Comparison of ENCODE assay signal across 13 mouse cellular contexts in the genomic region with DNA sequence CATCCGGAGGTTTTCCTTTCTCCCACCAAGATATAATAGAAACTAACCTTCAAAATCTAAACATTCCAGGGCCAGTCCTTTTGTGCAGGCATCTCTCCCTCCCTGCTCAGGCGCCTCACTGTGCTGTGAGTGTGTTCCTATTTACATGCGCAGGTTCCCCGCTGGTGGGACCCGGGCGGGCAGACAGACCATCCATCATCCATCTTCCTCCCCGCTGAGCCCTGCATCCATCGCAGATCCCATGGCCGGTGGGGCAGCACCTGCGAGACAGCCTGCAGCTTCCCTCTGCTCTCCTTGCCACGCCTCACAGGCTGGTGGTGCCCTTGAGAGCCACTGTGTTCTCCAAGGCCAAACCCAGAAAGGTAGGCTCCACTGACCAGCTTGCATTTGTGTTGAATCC. TPM values are rescaled to one million over a fixed set of nuclear protein-coding genes. Genes with fewer than 3 reads are reported as not detected.
A peak's percentile ranks its signal among the peaks of the same experiment; 100 is the strongest.
DNase-seq lines count a peak whose midpoint lies in the region; ATAC-seq and TF ChIP-seq lines count a peak whose summit lies in the region.
"Had no signal": no experiment of that assay in that cellular context is flagged by ENCODE, and none has a peak within 500 bp of the region (broad histone marks: within the 10 kb centered on the region; RNA-seq: fewer than 3 reads in every experiment).

A gene (minus strand): TSS at position 122 of the 400 bp plus-strand sequence.

- H3K36me3 ChIP-seq in forebrain, embryonic 13.5 days (ENCODE audit: poor library complexity, severe bottlenecking) = no peaks in the 10 kb centered on the region
- H3K36me3 ChIP-seq in forebrain, postnatal 0 days (ENCODE audit: insufficient read depth) = no peaks in the 10 kb centered on the region
- no peaks in the 10 kb centered on the region for H3K36me3 ChIP-seq in hindbrain, embryonic 12.5 days
- H3K36me3 ChIP-seq in midbrain, postnatal 0 days (ENCODE audit: insufficient read depth, low read length) = no peaks in the 10 kb centered on the region
- H3K36me3 ChIP-seq: embryonic facial prominence, embryonic 15.5 days; limb, embryonic 13.5 days had no signal

- H3K27me3 ChIP-seq in forebrain, embryonic 13.5 days = 0 out of 2 replicates have a peak, but pooled peaks cover 3% of the 10 kb centered on the region
- no peaks in the 10 kb centered on the region for H3K27me3 ChIP-seq in forebrain, postnatal 0 days (ENCODE audit: insufficient read depth, low read length)
- no peaks in the 10 kb centered on the region for H3K27me3 ChIP-seq in hindbrain, embryonic 12.5 days
- peaks cover 5% of the 10 kb centered on the region; the same call in 1 of the 2 replicates for H3K27me3 ChIP-seq in midbrain, postnatal 0 days (ENCODE audit: insufficient read depth, low read length)
- H3K27me3 ChIP-seq: embryonic facial prominence, embryonic 15.5 days had no signal

- no peak within 1 kb of the TSS for H3K9ac ChIP-seq in forebrain, embryonic 13.5 days
- no peak within 1 kb of the TSS for H3K9ac ChIP-seq in forebrain, postnatal 0 days
- H3K9ac ChIP-seq in hindbrain, embryonic 12.5 days = no peak within 1 kb of the TSS
- no peak within 1 kb of the TSS for H3K9ac ChIP-seq in midbrain, postnatal 0 days (replicated peaks; ENCODE audit: low read length, poor library complexity, severe bottlenecking)
- H3K9ac ChIP-seq: embryonic facial prominence, embryonic 15.5 days; limb, embryonic 13.5 days had no signal

- DNase-seq in forebrain, postnatal 0 days = no peak
- peak; percentile 81 for DNase-seq in R1 (ENCODE audit: low read depth, low spot score)
- no peak for DNase-seq in midbrain, postnatal 0 days (ENCODE audit: low spot score)
- DNase-seq in layer of hippocampus, adult 2 months (ENCODE audit: low spot score in 2 of 2) = no peak
- no peak for DNase-seq in ovary, postnatal 10 days (ENCODE audit: low spot score)
- DNase-seq in kidney, postnatal 25 days = no peak
- DNase-seq: lung, postnatal 36 days had no signal

- H3K9me3 ChIP-seq in forebrain, embryonic 13.5 days (replicated peaks) = no peaks in the 10 kb centered on the region
- no peaks in the 10 kb centered on the region for H3K9me3 ChIP-seq in forebrain, postnatal 0 days (ENCODE audit: low read length)
- H3K9me3 ChIP-seq in hindbrain, embryonic 12.5 days (replicated peaks) = no peaks in the 10 kb centered on the region
- H3K9me3 ChIP-seq in midbrain, postnatal 0 days (ENCODE audit: low read length) = no peaks in the 10 kb centered on the region
- H3K9me3 ChIP-seq: embryonic facial prominence, embryonic 15.5 days; limb, embryonic 13.5 days had no signal

- H3K27ac ChIP-seq in forebrain, embryonic 13.5 days = no peak within 1 kb of the TSS
- no peak within 1 kb of the TSS for H3K27ac ChIP-seq in forebrain, postnatal 0 days (ENCODE audit: low read depth, low read length)
- peak within 1 kb of the TSS; percentile 62; the same call in 1 of the 2 replicates for H3K27ac ChIP-seq in hindbrain, embryonic 12.5 days
- H3K27ac ChIP-seq in midbrain, postnatal 0 days (ENCODE audit: low read depth, low read length) = no peak within 1 kb of the TSS
- no peak within 1 kb of the TSS for H3K27ac ChIP-seq in layer of hippocampus, adult 2 months
- H3K27ac ChIP-seq: embryonic facial prominence, embryonic 15.5 days; limb, embryonic 13.5 days had no signal

- TF ChIP-seq CTCF in forebrain, postnatal 0 days (IDR thresholded peaks at IDR 0.05; ENCODE audit: low read depth) = no peak
- TF ChIP-seq CTCF in midbrain, postnatal 0 days (IDR thresholded peaks at IDR 0.05) = no peak
- no peak for TF ChIP-seq CTCF in layer of hippocampus, adult 2 months (conservative IDR thresholded peaks at IDR 0.05)

- H3K4me1 ChIP-seq in forebrain, embryonic 13.5 days = no peaks in the 10 kb centered on the region
- H3K4me1 ChIP-seq in forebrain, postnatal 0 days (ENCODE audit: insufficient read depth) = no peaks in the 10 kb centered on the region; the same call in 1 of the 2 replicates
- H3K4me1 ChIP-seq in hindbrain, embryonic 12.5 days = peaks cover 11% of the 10 kb centered on the region
- H3K4me1 ChIP-seq in midbrain, postnatal 0 days (ENCODE audit: insufficient read depth, low read length) = no peaks in the 10 kb centered on the region
- H3K4me1 ChIP-seq: embryonic facial prominence, embryonic 15.5 days had no signal

- no peak within 1 kb of the TSS for H3K4me3 ChIP-seq in forebrain, embryonic 13.5 days
- H3K4me3 ChIP-seq in forebrain, postnatal 0 days (ENCODE audit: low read depth, low read length) = no peak within 1 kb of the TSS
- H3K4me3 ChIP-seq in hindbrain, embryonic 12.5 days = no peak within 1 kb of the TSS
- H3K4me3 ChIP-seq in midbrain, postnatal 0 days (ENCODE audit: low read depth, low read length) = no peak within 1 kb of the TSS
- H3K4me3 ChIP-seq in layer of hippocampus, adult 2 months = no peak within 1 kb of the TSS
- H3K4me3 ChIP-seq: embryonic facial prominence, embryonic 15.5 days; limb, embryonic 13.5 days had no signal

- no peak for ATAC-seq in forebrain, embryonic 13.5 days
- no peak for ATAC-seq in forebrain, postnatal 0 days
- ATAC-seq in hindbrain, embryonic 12.5 days (ENCODE audit: low FRiP score) = peak; percentile 73
- no peak for ATAC-seq in midbrain, postnatal 0 days (ENCODE audit: low FRiP score)

- 22% methylated on average over 11 of the region's 11 CpGs for WGBS in forebrain, embryonic 13.5 days
- 18% methylated on average over 11 of the region's 11 CpGs for WGBS in forebrain, postnatal 0 days
- 3% methylated on average over 11 of the region's 11 CpGs for WGBS in hindbrain, embryonic 12.5 days
- WGBS in midbrain, postnatal 0 days = 18% methylated on average over 11 of the region's 11 CpGs

- peak within 1 kb of the TSS; percentile 27 for H3K4me2 ChIP-seq in forebrain, embryonic 13.5 days
- no peak within 1 kb of the TSS for H3K4me2 ChIP-seq in forebrain, postnatal 0 days (ENCODE audit: low read depth)
- peak within 1 kb of the TSS; percentile 42 for H3K4me2 ChIP-seq in hindbrain, embryonic 12.5 days (replicated peaks)
- H3K4me2 ChIP-seq in midbrain, postnatal 0 days (ENCODE audit: low read depth, low read length, poor library complexity, severe bottlenecking) = peak within 1 kb of the TSS; percentile 32; the same call in 1 of the 2 replicates
- H3K4me2 ChIP-seq: embryonic facial prominence, embryonic 15.5 days; limb, embryonic 13.5 days had no signal

RNA-seq across cellular contexts. Expression of the gene that starts here (rescaled TPM):
- polyA plus RNA-seq in forebrain, embryonic 13.5 days (2015; fragmentation: Nextera tagmentation; extraction: Ambion mirVana) = not detected in 2 replicates
- not detected in 2 replicates for total RNA-seq in forebrain, postnatal 0 days (2014; rRNA removed)
- not detected in 2 replicates for polyA plus RNA-seq in forebrain, postnatal 0 days (2015; fragmentation: Nextera tagmentation; extraction: Ambion mirVana)
- not detected in 2 replicates for polyA plus RNA-seq in hindbrain, embryonic 12.5 days (2016; fragmentation: Nextera tagmentation; extraction: Ambion mirVana)
- total RNA-seq in midbrain, postnatal 0 days (2014; rRNA removed) = not detected in 2 replicates
- polyA plus RNA-seq in midbrain, postnatal 0 days (2015; fragmentation: Nextera tagmentation; extraction: Ambion mirVana) = not detected in 2 replicates
- not detected for total RNA-seq in layer of hippocampus, adult 2 months (2021)
- total RNA-seq: heart, postnatal 25 days had no signal
- polyA plus RNA-seq: embryonic facial prominence, embryonic 15.5 days; large intestine, adult 2 months; limb, embryonic 13.5 days had no signal

Comparison
In these comparisons a context has a peak if more than half of its experiments do, and no peak if none do; other contexts are left out.
1. Peak in ATAC-seq, H3K27ac ChIP-seq and H3K4me2 ChIP-seq in hindbrain, embryonic 12.5 days; RNA of the gene not detected or under 1 TPM.